Mouse (Mus musculus) MEL (cell line): ENCODE measurements around the gene Kmt2d. TPM values are rescaled to one million over a fixed set of nuclear protein-coding genes. Genes with fewer than 3 reads are reported as not detected.

Experiments used
- DNase-seq: peaks from one replicate; pipeline ENCODE4 v3.0.0; 2011; ENCODE audit warnings: low read depth, low spot score
- H3K27ac ChIP-seq: 2 replicates; pipeline ENCODE4 v1.5.1; 2012; ENCODE audit warnings: low read depth, mild to moderate bottlenecking, control low read depth, low read length, moderate library complexity; ENCODE audit not compliant: control insufficient read depth
- H3K27me3 ChIP-seq, 2 experiments: fragments of 150-350 bp in 1 of 2; sonication (generic) in 1 of 2; 2 replicates each; pipeline ENCODE4 v1.6.1; 2012; ENCODE audit warnings: low read length in 2 of 2, mild to moderate bottlenecking in 2 of 2, improper control_type of control experiment in 1 of 2, moderate library complexity in 1 of 2; ENCODE audit not compliant: insufficient read depth in 2 of 2, control insufficient read depth in 1 of 2
- H3K36me3 ChIP-seq, 2 experiments: 2 replicates each; pipeline ENCODE4 v1.6.1; 2012 to 2014; ENCODE audit warnings: low read length in 2 of 2, improper control_type of control experiment in 1 of 2, inconsistent platforms in 1 of 2, mild to moderate bottlenecking in 1 of 2; ENCODE audit not compliant: insufficient read depth in 2 of 2, control insufficient read depth in 1 of 2
- H3K4me1 ChIP-seq, 2 experiments: fragments of 150-350 bp in 1 of 2; sonication (generic) in 1 of 2; 2 replicates each; pipeline ENCODE4 v1.6.1; 2012; ENCODE audit warnings: low read length in 2 of 2, improper control_type of control experiment in 1 of 2, mild to moderate bottlenecking in 1 of 2; ENCODE audit not compliant: insufficient read depth in 2 of 2, control insufficient read depth in 1 of 2
- H3K4me3 ChIP-seq, 2 experiments: fragments of 150-350 bp in 1 of 2; sonication (generic) in 1 of 2; 2 replicates each; pipeline ENCODE4 v1.5.1; 2012; ENCODE audit warnings: low read depth in 2 of 2, low read length in 2 of 2, mild to moderate bottlenecking in 2 of 2, moderate library complexity in 2 of 2, control low read depth in 1 of 2, improper control_type of control experiment in 1 of 2; ENCODE audit not compliant: control insufficient read depth in 1 of 2, insufficient read depth in 1 of 2
- H3K79me2 ChIP-seq: 2 replicates; pipeline ENCODE4 v1.6.1; 2012; ENCODE audit warnings: mild to moderate bottlenecking, low read length, moderate library complexity; ENCODE audit not compliant: control insufficient read depth, poor library complexity, insufficient read depth
- H3K9ac ChIP-seq: 2 replicates; pipeline ENCODE4 v1.6.1; 2012; ENCODE audit warnings: low read depth, mild to moderate bottlenecking, control low read depth, low read length, moderate library complexity; ENCODE audit not compliant: control insufficient read depth, poor library complexity, severe bottlenecking
- H3K9me3 ChIP-seq: fragments of 150-350 bp; sonication (generic); replicated peaks from 2 replicates; pipeline ENCODE4 v1.6.1; 2012; ENCODE audit warnings: mild to moderate bottlenecking, low read length, improper control_type of control experiment, moderate library complexity; ENCODE audit not compliant: insufficient read depth
- CHD1 ChIP-seq: IDR thresholded peaks from 2 replicates; pipeline ENCODE4 v1.6.1; 2012; ENCODE audit warnings: low read depth, mild to moderate bottlenecking, inconsistent platforms, low read length, improper control_type of control experiment
- CTCF ChIP-seq, 3 experiments: IDR thresholded peaks in 2 of 3; conservative IDR thresholded peaks in 1 of 3; 2 replicates each; pipeline ENCODE4 v1.5.1; 2011 to 2012; ENCODE audit warnings: low read length in 3 of 3, low read depth in 2 of 3, mild to moderate bottlenecking in 2 of 3, improper control_type of control experiment in 1 of 3, inconsistent platforms in 1 of 3, mixed read lengths in 1 of 3, moderate library complexity in 1 of 3; ENCODE audit not compliant: control insufficient read depth in 1 of 3, insufficient read depth in 1 of 3, poor library complexity in 1 of 3, severe bottlenecking in 1 of 3
- GABPA ChIP-seq: IDR thresholded peaks from 2 replicates; pipeline ENCODE4 v1.6.1; 2012; ENCODE audit warnings: low read depth, mild to moderate bottlenecking, inconsistent platforms, low read length, improper control_type of control experiment, moderate library complexity
- HCFC1 ChIP-seq: IDR thresholded peaks from 2 replicates; pipeline ENCODE4 v1.6.1; 2012; ENCODE audit warnings: low read depth, mild to moderate bottlenecking, inconsistent platforms, low read length, improper control_type of control experiment, moderate library complexity
- MAX ChIP-seq: IDR thresholded peaks from 2 replicates; pipeline ENCODE4 v1.6.1; 2011; ENCODE audit warnings: low read length, improper control_type of control experiment
- MYC ChIP-seq: IDR thresholded peaks from 2 replicates; pipeline ENCODE4 v1.6.1; 2011; ENCODE audit warnings: low read depth, mild to moderate bottlenecking, low read length, improper control_type of control experiment, moderate library complexity
- NRF1 ChIP-seq: IDR thresholded peaks from 2 replicates; pipeline ENCODE4 v1.6.1; 2014; ENCODE audit warnings: low read depth, mild to moderate bottlenecking, inconsistent platforms, low read length, improper control_type of control experiment, moderate library complexity; ENCODE audit not compliant: poor library complexity, insufficient read depth, severe bottlenecking
- POLR2AphosphoS2 ChIP-seq: IDR thresholded peaks from 2 replicates; pipeline ENCODE4 v1.6.1; 2011; ENCODE audit warnings: low read length, improper control_type of control experiment
- RAD21 ChIP-seq: IDR thresholded peaks from 2 replicates; pipeline ENCODE4 v1.6.1; 2011; ENCODE audit warnings: mild to moderate bottlenecking, low read depth, low read length, improper control_type of control experiment
- SMC3 ChIP-seq: IDR thresholded peaks from 2 replicates; pipeline ENCODE4 v1.6.1; 2011; ENCODE audit warnings: low read depth, low read length, improper control_type of control experiment
- UBTF ChIP-seq: IDR thresholded peaks from 2 replicates; pipeline ENCODE4 v1.6.1; 2012; ENCODE audit warnings: low read depth, mild to moderate bottlenecking, inconsistent platforms, low read length, improper control_type of control experiment, moderate library complexity, borderline replicate concordance; ENCODE audit not compliant: insufficient read depth
- ZC3H11A ChIP-seq: IDR thresholded peaks from 2 replicates; pipeline ENCODE4 v1.6.1; 2012; ENCODE audit warnings: low read depth, mild to moderate bottlenecking, inconsistent platforms, low read length, improper control_type of control experiment
- ZNF384 ChIP-seq: IDR thresholded peaks from 2 replicates; pipeline ENCODE4 v1.6.1; 2012; ENCODE audit warnings: low read depth, mild to moderate bottlenecking, inconsistent platforms, low read length, improper control_type of control experiment
- polyA plus RNA-seq, 2 experiments: library from polyadenylated mRNA; stranded (reverse) in 1 of 2; unstranded in 1 of 2; fragments of >175 nt in 1 of 2; fragments of >200 nt in 1 of 2; gene quantifications; 2 replicates each; pipeline versions ENCODE4 v1.2.1 to v1.2.4; 2012; ENCODE audit warnings: low replicate concordance in 2 of 2, low read depth in 1 of 2; ENCODE audit not compliant: insufficient read length in 2 of 2, insufficient read depth in 1 of 2, missing spikeins in 1 of 2
- total RNA-seq: library from RNA; depleted of rRNA; stranded (reverse); fragments of 300-350 nt; gene quantifications from 2 replicates; pipeline ENCODE4 v1.2.3, GENCODE M21; 2012; rRNA removed

Kmt2d gene
- total and polyA plus RNA-seq, 3 experiments = 12.5 to 47.7 (median 42.0) TPM

DNA sequence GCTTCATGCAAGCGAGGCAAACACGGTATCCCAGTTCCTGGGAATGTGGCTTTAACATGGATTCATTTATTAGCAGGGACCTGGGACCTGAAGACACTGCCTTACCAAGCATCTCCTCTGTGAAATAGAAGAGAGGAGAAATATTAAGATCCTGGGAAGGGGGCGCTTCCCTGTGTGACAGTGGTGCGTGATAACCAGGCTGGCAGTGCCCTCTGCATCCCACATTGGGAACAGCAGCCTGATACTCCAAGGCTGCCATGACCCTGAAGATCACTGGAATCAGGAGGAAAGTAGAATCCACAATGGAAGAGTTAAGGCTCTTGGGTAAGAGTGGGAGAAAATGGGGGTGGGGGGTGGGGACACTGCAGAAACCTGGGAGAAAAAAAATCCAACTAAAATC lies 83.1 kb downstream of the Kmt2d start:
- H3K9me3 ChIP-seq = no peaks in the 10 kb centered on the region
- H3K4me1 ChIP-seq = peaks cover 0 to 5% of the 10 kb centered on the region in 2 experiments; a peak in 2 of 4 replicates
- peak; percentile 20 for DNase-seq
- no peak overlapping the region for H3K27ac ChIP-seq
- H3K36me3 ChIP-seq = no peaks in the 10 kb centered on the region
- no peak overlapping the region for H3K9ac ChIP-seq
- H3K27me3 ChIP-seq = no peaks in the 10 kb centered on the region
- TF ChIP-seq HCFC1 (no peak), RAD21 (peak; percentile 50), CTCF (IDR thresholded peaks at IDR 0.05 in 2 of 3, conservative IDR thresholded peaks at IDR 0.05 in 1 of 3; ENCODE audit: control insufficient read depth in 1 of 3, insufficient read depth in 1 of 3, low read depth in 2 of 3, low read length in 3 of 3, poor library complexity in 1 of 3, severe bottlenecking in 1 of 3) (peak in 2 of 3 experiments; percentile 44 to 55; a peak in 4 of 6 replicates), SMC3 (peak; percentile 30; the same call in 1 of the 2 replicates)
- H3K4me3 ChIP-seq = no peak overlapping the region
- H3K79me2 ChIP-seq = no peaks in the 10 kb centered on the region

DNA sequence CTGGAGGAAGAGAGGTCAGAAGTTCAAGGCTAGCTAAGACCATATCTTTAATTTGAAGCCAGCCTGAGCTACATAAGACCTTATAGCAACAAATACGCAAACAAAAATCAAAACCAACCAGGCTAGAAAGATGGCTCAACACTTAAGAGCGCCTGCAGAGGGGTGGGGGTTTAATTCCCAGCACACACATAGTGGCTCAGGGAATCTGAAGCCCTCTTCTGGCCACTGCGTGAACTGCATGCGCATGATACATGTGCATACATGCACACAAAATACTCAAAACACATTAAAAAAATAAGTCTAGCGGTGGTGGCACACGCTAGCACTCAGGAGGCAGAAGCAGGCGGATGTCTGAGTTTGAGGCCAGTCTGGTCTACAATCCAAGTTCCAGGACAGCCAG lies 85.3 kb downstream of the Kmt2d start:
- Histone ChIP-seq H3K4me1 (no peaks in the 10 kb centered on the region; a peak in 1 of 4 replicates), H3K36me3 (no peaks in the 10 kb centered on the region), H3K9ac (no peak overlapping the region), H3K9me3 (no peaks in the 10 kb centered on the region), H3K79me2 (no peaks in the 10 kb centered on the region), H3K4me3 (no peak overlapping the region), H3K27ac (no peak overlapping the region), H3K27me3 (no peaks in the 10 kb centered on the region)
- peak; percentile 60; the same call in 1 of the 2 replicates for TF ChIP-seq MYC
- 0 out of 2 replicates have a peak, but pooled peaks have one; percentile 20 for TF ChIP-seq NRF1
- no peak for TF ChIP-seq HCFC1
- TF ChIP-seq CHD1 = no peak
- no peak for TF ChIP-seq UBTF
- peak; percentile 49; the same call in 1 of the 2 replicates for TF ChIP-seq ZC3H11A
- peak; percentile 71 for TF ChIP-seq SMC3
- no peak for TF ChIP-seq POLR2AphosphoS2
- peak; percentile 50 for TF ChIP-seq ZNF384
- TF ChIP-seq GABPA = no peak
- TF ChIP-seq RAD21 = peak; percentile 41
- peak; percentile 42; the same call in 1 of the 2 replicates for TF ChIP-seq MAX
- peak; percentile 74 to 97 (median 75) for TF ChIP-seq CTCF (IDR thresholded peaks at IDR 0.05 in 2 of 3, conservative IDR thresholded peaks at IDR 0.05 in 1 of 3; ENCODE audit: control insufficient read depth in 1 of 3, insufficient read depth in 1 of 3, low read depth in 2 of 3, low read length in 3 of 3, poor library complexity in 1 of 3, severe bottlenecking in 1 of 3)
- peak; percentile 81 for DNase-seq

Other genes with a start within 250 kb of the Kmt2d start
- 1.4 TPM in 2 replicates for gene Cacnb3, start 240.4 kb downstream of the Kmt2d start, total RNA-seq
- gene Cacnb3, start 240.4 kb downstream of the Kmt2d start, polyA plus RNA-seq = 1 to 10 TPM in 1 of 2 experiments, not detected in 1; 8.5 TPM
- gene Ddx23, start 208.3 kb downstream of the Kmt2d start, total RNA-seq = 193 and 213 TPM in 2 replicates
- 100 to 1,000 TPM; 194 to 252 TPM for gene Ddx23, start 208.3 kb downstream of the Kmt2d start, polyA plus RNA-seq
- 5.8 and 6.0 TPM in 2 replicates for gene Rnd1, start 193.7 kb downstream of the Kmt2d start, total RNA-seq
- gene Rnd1, start 193.7 kb downstream of the Kmt2d start, polyA plus RNA-seq = 1 to 10 TPM in 1 of 2 experiments, not detected in 1; 5.5 TPM
- not detected in 2 replicates for gene Ccdc65, start 163.0 kb downstream of the Kmt2d start, total RNA-seq
- under 1 TPM in 1 of 2 experiments, not detected in 1; 0.13 TPM for gene Ccdc65, start 163.0 kb downstream of the Kmt2d start, polyA plus RNA-seq
- 109 and 160 TPM in 2 replicates for gene Fkbp11, start 143.0 kb downstream of the Kmt2d start, total RNA-seq
- 100 to 1,000 TPM in 1 of 2 experiments, not detected in 1; 118 TPM for gene Fkbp11, start 143.0 kb downstream of the Kmt2d start, polyA plus RNA-seq
- 37.4 and 41.1 TPM in 2 replicates for gene Arf3, start 108.0 kb downstream of the Kmt2d start, total RNA-seq
- gene Arf3, start 108.0 kb downstream of the Kmt2d start, polyA plus RNA-seq = 100 to 1,000 TPM; 140 to 239 TPM
- 0.13 and 0.23 TPM in 2 replicates for gene Wnt10b, start 93.1 kb downstream of the Kmt2d start, total RNA-seq
- gene Wnt10b, start 93.1 kb downstream of the Kmt2d start, polyA plus RNA-seq = under 1 TPM in 1 of 2 experiments, not detected in 1; 0.14 TPM
- gene Wnt1, start 81.3 kb downstream of the Kmt2d start, total RNA-seq = not detected in 2 replicates
- not detected for gene Wnt1, start 81.3 kb downstream of the Kmt2d start, polyA plus RNA-seq
- gene Ddn, start 61.7 kb downstream of the Kmt2d start, total RNA-seq = 2.8 and 4.0 TPM in 2 replicates
- 1 to 10 TPM in 1 of 2 experiments, not detected in 1; 4.2 TPM for gene Ddn, start 61.7 kb downstream of the Kmt2d start, polyA plus RNA-seq
- 122 and 126 TPM in 2 replicates for gene Prkag1, start 39.7 kb downstream of the Kmt2d start, total RNA-seq
- gene Prkag1, start 39.7 kb downstream of the Kmt2d start, polyA plus RNA-seq = 100 to 1,000 TPM; 141 to 348 TPM
- gene Rhebl1, start 23.3 kb upstream of the Kmt2d start, total RNA-seq = 9.4 and 10.1 TPM in 2 replicates
- gene Rhebl1, start 23.3 kb upstream of the Kmt2d start, polyA plus RNA-seq = 10 to 100 TPM in 1 of 2 experiments, not detected in 1; 16.6 TPM
- 0.12 TPM in 1 of 2 replicates, not detected in the other for gene Dhh, start 27.3 kb upstream of the Kmt2d start, total RNA-seq
- not detected for gene Dhh, start 27.3 kb upstream of the Kmt2d start, polyA plus RNA-seq
- 7.0 and 13.5 TPM in 2 replicates for gene Lmbr1l, start 47.0 kb upstream of the Kmt2d start, total RNA-seq
- 10 to 100 TPM in 1 of 2 experiments, not detected in 1; 17.3 TPM for gene Lmbr1l, start 47.0 kb upstream of the Kmt2d start, polyA plus RNA-seq
- gene Tuba1b, start 63.4 kb upstream of the Kmt2d start, total RNA-seq = 1,577 and 1,672 TPM in 2 replicates
- gene Tuba1b, start 63.4 kb upstream of the Kmt2d start, polyA plus RNA-seq = 1,000 to 10,000 TPM in 1 of 2 experiments, not detected in 1; 1,861 TPM
- not detected in 2 replicates for gene Gm49450, start 82.3 kb upstream of the Kmt2d start, total RNA-seq
- not detected for gene Gm49450, start 82.3 kb upstream of the Kmt2d start, polyA plus RNA-seq
- 112 and 133 TPM in 2 replicates for gene Tuba1a, start 82.5 kb upstream of the Kmt2d start, total RNA-seq
- gene Tuba1a, start 82.5 kb upstream of the Kmt2d start, polyA plus RNA-seq = 10 to 100 TPM in 1 of 2 experiments, not detected in 1; 83.6 TPM
- gene Tuba1c, start 158.7 kb upstream of the Kmt2d start, total RNA-seq = 163 and 201 TPM in 2 replicates
- 100 to 1,000 TPM in 1 of 2 experiments, not detected in 1; 129 TPM for gene Tuba1c, start 158.7 kb upstream of the Kmt2d start, polyA plus RNA-seq
- gene Prph, start 184.0 kb upstream of the Kmt2d start, total RNA-seq = not detected in 2 replicates
- not detected for gene Prph, start 184.0 kb upstream of the Kmt2d start, polyA plus RNA-seq
- 24.3 and 25.8 TPM in 2 replicates for gene Troap, start 203.4 kb upstream of the Kmt2d start, total RNA-seq
- gene Troap, start 203.4 kb upstream of the Kmt2d start, polyA plus RNA-seq = 10 to 100 TPM in 1 of 2 experiments, not detected in 1; 70.2 TPM
- 0.15 TPM in 1 of 2 replicates, not detected in the other for gene C1ql4, start 216.6 kb upstream of the Kmt2d start, total RNA-seq
- under 1 TPM in 1 of 2 experiments, not detected in 1; 0.08 TPM for gene C1ql4, start 216.6 kb upstream of the Kmt2d start, polyA plus RNA-seq
- gene Dnajc22, start 222.0 kb upstream of the Kmt2d start, total RNA-seq = 3.2 TPM in 2 replicates
- gene Dnajc22, start 222.0 kb upstream of the Kmt2d start, polyA plus RNA-seq = 1 to 10 TPM in 1 of 2 experiments, not detected in 1; 5.3 TPM